Mouse (Mus musculus): ENCODE measurements at regions not wholly inside any gene's neighbourhood (a gene's known extent, or its start where the extent isn't known, plus 50 kb on each side); places are given as distances from the start of the nearest gene placed in this dataset.

DNA sequence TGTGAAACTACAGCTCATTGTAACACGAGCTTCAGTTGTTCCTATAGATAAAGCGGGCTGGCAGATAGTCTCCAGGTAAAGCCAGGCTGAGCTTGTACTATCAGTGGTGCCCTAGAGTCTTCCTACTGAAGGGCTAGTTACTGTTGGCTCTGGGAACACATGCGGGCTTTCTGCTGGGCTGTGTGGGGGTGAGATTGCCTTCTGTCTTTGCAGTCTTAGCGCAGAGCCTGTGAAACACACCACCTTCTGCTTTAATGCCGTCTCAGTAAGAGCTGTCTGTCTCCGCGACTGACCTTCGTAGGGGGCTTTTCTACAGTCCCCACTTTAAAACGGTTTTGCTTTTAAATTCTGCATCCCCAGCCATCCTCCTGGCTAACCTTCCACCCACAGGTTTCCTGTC, 76.7 kb downstream of the Trim29 start:
- Histone ChIP-seq H3K36me3 (ENCODE audit: insufficient read depth, low read length) (no peaks in the 10 kb centered on the region), H3K27ac (no peak overlapping the region), H3K4me1 (replicated peaks; ENCODE audit: insufficient read depth, low read length) (no peaks in the 10 kb centered on the region), H3K27me3 (ENCODE audit: insufficient read depth, low read length) (no peaks in the 10 kb centered on the region), H3K9me3 (replicated peaks; ENCODE audit: low read length) (no peaks in the 10 kb centered on the region), H3K4me2 (ENCODE audit: low read length) (no peak overlapping the region), H3K9ac (ENCODE audit: low read depth, low read length) (no peak overlapping the region), H3K4me3 (replicated peaks; ENCODE audit: low read depth, low read length) (no peak overlapping the region)
- ATAC-seq (replicated peaks; ENCODE audit: low FRiP score, low read depth) (no peak), DNase-seq (ENCODE audit: low spot score) (no peak)
- 53% methylated on average over 9 of the region's 9 CpGs for WGBS
- TF ChIP-seq CTCF (IDR thresholded peaks at IDR 0.05; ENCODE audit: low read depth), result no peak

GRCm38 (mm10) chr9:43389491-43390083, 78.9 kb downstream of the Trim29 start:
- 41% methylated on average over 9 of the region's 9 CpGs for WGBS
- Histone ChIP-seq H3K4me3 (replicated peaks; ENCODE audit: low read depth, low read length) (no peak overlapping the region), H3K4me2 (ENCODE audit: low read length) (no peak overlapping the region), H3K9ac (ENCODE audit: low read depth, low read length) (no peak overlapping the region), H3K4me1 (replicated peaks; ENCODE audit: insufficient read depth, low read length) (no peaks in the 10 kb centered on the region), H3K9me3 (replicated peaks; ENCODE audit: low read length) (no peaks in the 10 kb centered on the region), H3K27ac (no peak overlapping the region), H3K36me3 (ENCODE audit: insufficient read depth, low read length) (no peaks in the 10 kb centered on the region), H3K27me3 (ENCODE audit: insufficient read depth, low read length) (no peaks in the 10 kb centered on the region)
- TF ChIP-seq CTCF (IDR thresholded peaks at IDR 0.05; ENCODE audit: low read depth), result no peak
- no peak for DNase-seq (ENCODE audit: low spot score)
- no peak for ATAC-seq (replicated peaks; ENCODE audit: low FRiP score, low read depth)

GRCm38 (mm10) chr9:43392467-43393064, 81.9 kb downstream of the Trim29 start:
- 78% methylated on average over 6 of the region's 6 CpGs for WGBS
- no peaks in the 10 kb centered on the region for H3K36me3 ChIP-seq (ENCODE audit: insufficient read depth, low read length)
- H3K9me3 ChIP-seq (replicated peaks; ENCODE audit: low read length), result no peaks in the 10 kb centered on the region
- H3K4me2 ChIP-seq (ENCODE audit: low read length), result no peak overlapping the region
- no peak for ATAC-seq (replicated peaks; ENCODE audit: low FRiP score, low read depth)
- H3K27ac ChIP-seq, result no peak overlapping the region
- H3K4me1 ChIP-seq (replicated peaks; ENCODE audit: insufficient read depth, low read length), result no peaks in the 10 kb centered on the region
- no peak for TF ChIP-seq CTCF (IDR thresholded peaks at IDR 0.05; ENCODE audit: low read depth)
- DNase-seq (ENCODE audit: low spot score), result no peak
- no peak overlapping the region for H3K9ac ChIP-seq (ENCODE audit: low read depth, low read length)
- H3K4me3 ChIP-seq (replicated peaks; ENCODE audit: low read depth, low read length), result no peak overlapping the region
- no peaks in the 10 kb centered on the region for H3K27me3 ChIP-seq (ENCODE audit: insufficient read depth, low read length)

GRCm38 (mm10) chr9:43394204-43394603, 83.6 kb downstream of the Trim29 start:
- Histone ChIP-seq H3K9ac (ENCODE audit: low read depth, low read length) (no peak overlapping the region), H3K27me3 (ENCODE audit: insufficient read depth, low read length) (no peaks in the 10 kb centered on the region), H3K9me3 (replicated peaks; ENCODE audit: low read length) (no peaks in the 10 kb centered on the region), H3K27ac (no peak overlapping the region), H3K4me2 (ENCODE audit: low read length) (no peak overlapping the region), H3K4me1 (replicated peaks; ENCODE audit: insufficient read depth, low read length) (no peaks in the 10 kb centered on the region), H3K4me3 (replicated peaks; ENCODE audit: low read depth, low read length) (no peak overlapping the region), H3K36me3 (ENCODE audit: insufficient read depth, low read length) (no peaks in the 10 kb centered on the region)
- DNase-seq (ENCODE audit: low spot score) (peak; percentile 43), ATAC-seq (replicated peaks; ENCODE audit: low FRiP score, low read depth) (no peak)
- 38% methylated on average over 5 of the region's 5 CpGs for WGBS
- no peak for TF ChIP-seq CTCF (IDR thresholded peaks at IDR 0.05; ENCODE audit: low read depth)

GRCm38 (mm10) chr9:43395209-43395608, 84.6 kb downstream of the Trim29 start:
- peak; percentile 48 for TF ChIP-seq CTCF (IDR thresholded peaks at IDR 0.05; ENCODE audit: low read depth)
- Histone ChIP-seq H3K27ac (no peak overlapping the region), H3K4me3 (replicated peaks; ENCODE audit: low read depth, low read length) (no peak overlapping the region), H3K36me3 (ENCODE audit: insufficient read depth, low read length) (no peaks in the 10 kb centered on the region), H3K27me3 (ENCODE audit: insufficient read depth, low read length) (no peaks in the 10 kb centered on the region), H3K9ac (ENCODE audit: low read depth, low read length) (no peak overlapping the region), H3K4me1 (replicated peaks; ENCODE audit: insufficient read depth, low read length) (no peaks in the 10 kb centered on the region), H3K4me2 (ENCODE audit: low read length) (no peak overlapping the region), H3K9me3 (replicated peaks; ENCODE audit: low read length) (no peaks in the 10 kb centered on the region)
- ATAC-seq (replicated peaks; ENCODE audit: low FRiP score, low read depth) (no peak), DNase-seq (ENCODE audit: low spot score) (peak; percentile 14)
- WGBS, result 28% methylated on average over 5 of the region's 5 CpGs

DNA sequence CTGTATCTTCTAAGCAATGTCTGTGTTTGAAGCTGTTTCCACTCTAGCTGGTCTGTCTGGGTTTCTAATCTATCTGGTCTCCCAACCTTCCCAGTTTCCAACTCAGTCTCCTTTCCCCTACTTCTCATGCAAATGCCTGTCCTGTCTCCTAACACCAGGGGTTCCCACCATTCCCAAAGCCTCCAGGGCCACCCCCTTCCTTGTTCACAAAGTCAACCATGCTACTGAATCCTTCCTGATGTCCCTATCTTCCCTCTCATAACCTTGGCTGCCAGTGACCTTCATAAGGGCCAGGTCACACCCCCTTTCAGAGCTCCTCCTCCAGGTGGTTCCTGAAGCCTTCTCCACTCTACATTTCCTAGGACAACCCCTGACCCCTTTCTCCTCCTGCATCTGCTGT, 85.9 kb downstream of the Trim29 start:
- Histone ChIP-seq H3K9ac (ENCODE audit: low read depth, low read length) (no peak overlapping the region), H3K9me3 (replicated peaks; ENCODE audit: low read length) (no peaks in the 10 kb centered on the region), H3K36me3 (ENCODE audit: insufficient read depth, low read length) (no peaks in the 10 kb centered on the region), H3K4me2 (ENCODE audit: low read length) (no peak overlapping the region), H3K4me1 (replicated peaks; ENCODE audit: insufficient read depth, low read length) (no peaks in the 10 kb centered on the region), H3K27ac (no peak overlapping the region), H3K27me3 (ENCODE audit: insufficient read depth, low read length) (no peaks in the 10 kb centered on the region), H3K4me3 (replicated peaks; ENCODE audit: low read depth, low read length) (no peak overlapping the region)
- TF ChIP-seq CTCF (IDR thresholded peaks at IDR 0.05; ENCODE audit: low read depth), result no peak
- ATAC-seq (replicated peaks; ENCODE audit: low FRiP score, low read depth), result no peak
- no peak for DNase-seq (ENCODE audit: low spot score)

- no peak for DNase-seq (ENCODE audit: low spot score)
Measured at GRCm38 (mm10) chr9:43408493-43408892, 97.8 kb downstream of the Trim29 start.

More at GRCm38 (mm10) chr9:43408493-43408892, 97.8 kb downstream of the Trim29 start:
- Histone ChIP-seq H3K4me1 (replicated peaks; ENCODE audit: insufficient read depth, low read length) (no peaks in the 10 kb centered on the region), H3K4me2 (ENCODE audit: low read length) (no peak overlapping the region), H3K27ac (no peak overlapping the region), H3K36me3 (ENCODE audit: insufficient read depth, low read length) (no peaks in the 10 kb centered on the region), H3K9me3 (replicated peaks; ENCODE audit: low read length) (no peaks in the 10 kb centered on the region), H3K4me3 (replicated peaks; ENCODE audit: low read depth, low read length) (no peak overlapping the region), H3K27me3 (ENCODE audit: insufficient read depth, low read length) (no peaks in the 10 kb centered on the region), H3K9ac (ENCODE audit: low read depth, low read length) (no peak overlapping the region)
- no peak for TF ChIP-seq CTCF (IDR thresholded peaks at IDR 0.05; ENCODE audit: low read depth)
- 71% methylated on average over 6 of the region's 6 CpGs for WGBS
- ATAC-seq (replicated peaks; ENCODE audit: low FRiP score, low read depth), result no peak

All from kidney, postnatal 0 days (tissue).